Mouse (Mus musculus): Measurements from ENCODE around the gene Btnl9. TPM values are rescaled to one million over a fixed set of nuclear protein-coding genes. Genes with fewer than 3 reads are reported as not detected.

The Btnl9 gene
- polyA plus RNA-seq, 1 experiment from 2014 or later: 0.17 TPM

DNA sequence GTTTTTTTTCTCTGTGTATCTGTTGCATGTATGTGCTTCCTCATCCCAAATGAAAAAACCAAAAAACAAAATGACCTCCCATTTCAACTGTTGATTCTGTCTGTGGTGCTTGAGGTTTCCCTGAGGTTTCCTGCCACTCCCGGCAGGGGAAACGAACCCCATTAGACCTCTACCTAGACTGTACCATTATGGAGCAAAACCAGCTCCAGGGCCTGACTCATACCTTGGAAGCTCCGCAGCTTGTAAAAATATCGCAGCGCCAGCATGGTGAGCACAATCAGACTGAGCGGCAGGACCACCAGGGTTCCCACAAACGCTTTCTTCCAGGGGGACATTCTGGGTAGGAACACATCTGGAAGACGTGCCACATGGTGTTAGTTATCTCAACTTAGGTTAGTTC, 11.6 kb downstream of the Btnl9 start:
- Histone ChIP-seq H3K4me1 (no peaks in the 10 kb centered on the region), H3K9me3 (replicated peaks) (no peaks in the 10 kb centered on the region), H3K36me3 (no peaks in the 10 kb centered on the region), H3K4me2 (no peak overlapping the region), H3K27ac (replicated peaks) (no peak overlapping the region), H3K27me3 (replicated peaks) (no peaks in the 10 kb centered on the region), H3K4me3 (replicated peaks) (no peak overlapping the region), H3K9ac (replicated peaks) (no peak overlapping the region)
- ATAC-seq (ENCODE audit: low FRiP score): no peak
- 90% methylated on average over 8 of the region's 8 CpGs for WGBS

DNA sequence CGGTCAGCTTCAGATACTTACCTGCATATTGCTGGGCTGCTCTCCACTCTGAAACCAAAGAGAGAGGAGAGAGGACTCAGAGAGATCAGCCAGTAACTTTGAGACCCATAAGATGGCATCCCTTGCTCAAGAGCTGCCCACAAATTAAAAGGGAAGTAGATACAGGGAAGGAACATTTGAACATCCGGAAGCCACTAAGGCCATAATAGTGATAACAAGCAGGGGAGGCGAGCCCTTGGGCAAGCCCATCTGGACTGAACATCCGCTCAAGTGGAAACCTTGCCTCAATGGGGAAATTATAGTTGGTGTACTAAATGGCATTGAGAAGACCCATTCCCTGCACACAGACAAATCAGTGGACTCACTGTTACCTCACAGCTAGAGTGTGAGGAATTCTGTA, 16.4 kb downstream of the Btnl9 start:
- WGBS: 89% methylated on average over 4 of the region's 4 CpGs
- Histone ChIP-seq H3K4me3 (replicated peaks) (no peak overlapping the region), H3K4me2 (no peak overlapping the region), H3K36me3 (no peaks in the 10 kb centered on the region), H3K4me1 (peaks cover 8% of the 10 kb centered on the region), H3K27ac (replicated peaks) (no peak overlapping the region), H3K9me3 (replicated peaks) (peaks cover 4% of the 10 kb centered on the region; the same call in 1 of the 2 replicates), H3K27me3 (replicated peaks) (peaks cover 19% of the 10 kb centered on the region), H3K9ac (replicated peaks) (no peak overlapping the region)
- ATAC-seq (ENCODE audit: low FRiP score): no peak

GRCm38 (mm10) chr11:49168839-49169611, 17.9 kb downstream of the Btnl9 start:
- ATAC-seq (ENCODE audit: low FRiP score): peak; percentile 86
- WGBS: 5% methylated on average over 49 of the region's 50 CpGs
- H3K9me3 ChIP-seq (replicated peaks): peaks cover 5% of the 10 kb centered on the region; the same call in 1 of the 2 replicates
- peak overlapping the region; percentile 27; the same call in 1 of the 2 replicates for H3K9ac ChIP-seq (replicated peaks)
- H3K27me3 ChIP-seq (replicated peaks): peaks cover 19% of the 10 kb centered on the region
- no peak overlapping the region for H3K27ac ChIP-seq (replicated peaks)
- peak overlapping the region; percentile 46 for H3K4me3 ChIP-seq (replicated peaks)
- H3K4me2 ChIP-seq: peak overlapping the region; percentile 73
- no peaks in the 10 kb centered on the region for H3K36me3 ChIP-seq
- peaks cover 8% of the 10 kb centered on the region for H3K4me1 ChIP-seq

GRCm38 (mm10) chr11:49156821-49157814, 29.8 kb downstream of the Btnl9 start:
- Histone ChIP-seq H3K27me3 (replicated peaks) (no peaks in the 10 kb centered on the region), H3K4me1 (no peaks in the 10 kb centered on the region), H3K4me2 (no peak overlapping the region), H3K4me3 (replicated peaks) (no peak overlapping the region), H3K9ac (replicated peaks) (no peak overlapping the region), H3K27ac (replicated peaks) (no peak overlapping the region), H3K9me3 (replicated peaks) (no peaks in the 10 kb centered on the region), H3K36me3 (no peaks in the 10 kb centered on the region)
- no peak for ATAC-seq (ENCODE audit: low FRiP score)
- WGBS: 87% methylated on average over 2 of the region's 2 CpGs

DNA sequence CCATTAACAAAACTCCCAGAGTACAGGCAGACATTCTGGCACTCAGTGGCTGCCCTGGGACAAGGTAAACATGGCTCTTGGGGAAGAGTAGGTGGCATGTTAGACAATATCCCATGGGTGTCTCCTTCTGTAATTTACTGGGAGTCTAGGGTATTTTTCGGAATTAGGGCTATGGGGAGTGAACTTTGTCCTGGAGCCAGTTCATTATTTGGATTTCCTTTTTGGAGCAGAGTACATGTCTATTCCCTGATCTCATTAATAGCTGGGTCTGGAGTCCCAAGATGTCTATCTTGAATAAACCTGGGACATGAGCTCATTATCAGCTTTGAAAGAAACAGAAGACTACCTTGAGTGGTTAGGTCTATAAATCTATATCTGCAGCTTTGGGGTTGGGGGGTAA, 32.9 kb downstream of the Btnl9 start, which contains the start of gene Olfr1394:
Olfr1394 (plus strand) TSS at position 301 of the 400 bp plus-strand sequence.
- Histone ChIP-seq H3K9me3 (replicated peaks) (no peaks in the 10 kb centered on the region), H3K4me2 (no peak within 1 kb of the TSS), H3K36me3 (no peaks in the 10 kb centered on the region), H3K27ac (replicated peaks) (no peak within 1 kb of the TSS), H3K9ac (replicated peaks) (no peak within 1 kb of the TSS), H3K4me1 (no peaks in the 10 kb centered on the region), H3K4me3 (replicated peaks) (no peak within 1 kb of the TSS), H3K27me3 (replicated peaks) (no peaks in the 10 kb centered on the region)
- ATAC-seq (ENCODE audit: low FRiP score): no peak
- WGBS: 88% methylated on average over 1 of the region's 1 CpGs

- Histone ChIP-seq H3K4me1 (no peaks in the 10 kb centered on the region), H3K27ac (replicated peaks) (no peak within 1 kb of the TSS), H3K4me3 (replicated peaks) (no peak within 1 kb of the TSS), H3K9ac (replicated peaks) (no peak within 1 kb of the TSS), H3K4me2 (no peak within 1 kb of the TSS), H3K36me3 (no peaks in the 10 kb centered on the region), H3K27me3 (replicated peaks) (no peaks in the 10 kb centered on the region), H3K9me3 (replicated peaks) (no peaks in the 10 kb centered on the region)
- WGBS: 91% methylated on average over 6 of the region's 6 CpGs
- ATAC-seq (ENCODE audit: low FRiP score): no peak
Observed at GRCm38 (mm10) chr11:49141974-49142373, 45.0 kb downstream of the Btnl9 start, which contains the start of gene Olfr1395. TSS of gene Olfr1395 (plus strand) at chr11:49142274.

GRCm38 (mm10) chr11:49124169-49124568, 62.8 kb downstream of the Btnl9 start:
- Histone ChIP-seq H3K9ac (replicated peaks) (no peak overlapping the region), H3K4me3 (replicated peaks) (no peak overlapping the region), H3K27ac (replicated peaks) (no peak overlapping the region), H3K27me3 (replicated peaks) (no peaks in the 10 kb centered on the region), H3K36me3 (no peaks in the 10 kb centered on the region), H3K4me2 (no peak overlapping the region), H3K9me3 (replicated peaks) (no peaks in the 10 kb centered on the region), H3K4me1 (no peaks in the 10 kb centered on the region)
- ATAC-seq (ENCODE audit: low FRiP score): no peak
- 89% methylated on average over 2 of the region's 2 CpGs for WGBS

DNA sequence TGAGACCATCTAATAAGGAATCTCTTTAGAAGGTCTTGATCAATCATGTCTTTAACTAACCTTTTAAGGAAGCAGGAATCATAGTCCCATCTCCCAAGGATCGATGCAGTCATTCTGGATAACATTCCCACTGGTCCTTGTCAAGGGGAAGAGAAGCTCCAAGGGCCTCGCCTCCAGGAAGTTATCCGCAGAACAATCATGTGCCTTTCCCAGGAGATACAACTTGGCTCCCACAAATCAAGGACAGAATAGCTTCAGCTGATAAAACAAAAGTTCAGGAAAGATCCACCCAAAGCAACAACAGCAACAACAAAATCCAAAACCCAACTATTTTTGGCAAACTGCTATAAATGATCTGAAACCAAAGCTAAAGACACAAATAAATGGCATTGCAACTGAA, 67.3 kb downstream of the Btnl9 start:
- WGBS: 87% methylated on average over 3 of the region's 3 CpGs
- no peaks in the 10 kb centered on the region for H3K4me1 ChIP-seq
- ATAC-seq (ENCODE audit: low FRiP score): no peak
- no peak overlapping the region for H3K27ac ChIP-seq (replicated peaks)
- no peak overlapping the region for H3K9ac ChIP-seq (replicated peaks)
- H3K36me3 ChIP-seq: no peaks in the 10 kb centered on the region
- H3K4me3 ChIP-seq (replicated peaks): no peak overlapping the region
- no peaks in the 10 kb centered on the region for H3K27me3 ChIP-seq (replicated peaks)
- H3K9me3 ChIP-seq (replicated peaks): no peaks in the 10 kb centered on the region
- H3K4me2 ChIP-seq: no peak overlapping the region

Other genes starting within 250 kb of the Btnl9 start
- 2.2 and 3.4 TPM in 2 replicates for gene Psme2b, start 241.0 kb downstream of the Btnl9 start, polyA plus RNA-seq (2015; fragmentation: Nextera tagmentation; extraction: Ambion mirVana)
- not detected in 2 replicates for gene Olfr56, start 208.3 kb downstream of the Btnl9 start, polyA plus RNA-seq (2015; fragmentation: Nextera tagmentation; extraction: Ambion mirVana)
- gene 9930111J21Rik1, start 207.8 kb downstream of the Btnl9 start, polyA plus RNA-seq (2015; fragmentation: Nextera tagmentation; extraction: Ambion mirVana): 0.24 and 0.88 TPM in 2 replicates
- gene Gm12185, start 194.9 kb downstream of the Btnl9 start, polyA plus RNA-seq (2015; fragmentation: Nextera tagmentation; extraction: Ambion mirVana): 0.10 TPM in 1 of 2 replicates, not detected in the other
- gene Tgtp1, start 193.0 kb downstream of the Btnl9 start, polyA plus RNA-seq (2015; fragmentation: Nextera tagmentation; extraction: Ambion mirVana): 7.9 TPM in 1 of 2 replicates, not detected in the other
- 0.36 and 0.64 TPM in 2 replicates for gene 9930111J21Rik2, start 135.9 kb downstream of the Btnl9 start, polyA plus RNA-seq (2015; fragmentation: Nextera tagmentation; extraction: Ambion mirVana)
- 0.14 and 8.5 TPM in 2 replicates for gene Tgtp2, start 123.0 kb downstream of the Btnl9 start, polyA plus RNA-seq (2015; fragmentation: Nextera tagmentation; extraction: Ambion mirVana)
- 0.64 and 6.6 TPM in 2 replicates for gene Ifi47, start 110.6 kb downstream of the Btnl9 start, polyA plus RNA-seq (2015; fragmentation: Nextera tagmentation; extraction: Ambion mirVana)
- not detected in 2 replicates for gene Olfr1396, start 72.3 kb downstream of the Btnl9 start, polyA plus RNA-seq (2015; fragmentation: Nextera tagmentation; extraction: Ambion mirVana)
- gene Olfr1395, start 44.9 kb downstream of the Btnl9 start, polyA plus RNA-seq (2015; fragmentation: Nextera tagmentation; extraction: Ambion mirVana): not detected in 2 replicates
- gene Olfr1394, start 32.8 kb downstream of the Btnl9 start, polyA plus RNA-seq (2015; fragmentation: Nextera tagmentation; extraction: Ambion mirVana): not detected in 2 replicates
- 33.6 and 38.2 TPM in 2 replicates for gene Zfp62, start 16.1 kb upstream of the Btnl9 start, polyA plus RNA-seq (2015; fragmentation: Nextera tagmentation; extraction: Ambion mirVana)
- gene Mgat1, start 57.0 kb upstream of the Btnl9 start, polyA plus RNA-seq (2015; fragmentation: Nextera tagmentation; extraction: Ambion mirVana): 34.0 and 46.2 TPM in 2 replicates
- gene Olfr1393, start 91.1 kb upstream of the Btnl9 start, polyA plus RNA-seq (2015; fragmentation: Nextera tagmentation; extraction: Ambion mirVana): not detected in 2 replicates
- gene Olfr1392, start 98.1 kb upstream of the Btnl9 start, polyA plus RNA-seq (2015; fragmentation: Nextera tagmentation; extraction: Ambion mirVana): not detected in 2 replicates
- not detected in 2 replicates for gene Olfr10, start 117.6 kb upstream of the Btnl9 start, polyA plus RNA-seq (2015; fragmentation: Nextera tagmentation; extraction: Ambion mirVana)
- gene Olfr1391, start 135.6 kb upstream of the Btnl9 start, polyA plus RNA-seq (2015; fragmentation: Nextera tagmentation; extraction: Ambion mirVana): not detected in 2 replicates
- not detected in 2 replicates for gene Olfr1390, start 148.0 kb upstream of the Btnl9 start, polyA plus RNA-seq (2015; fragmentation: Nextera tagmentation; extraction: Ambion mirVana)
- gene Olfr1389, start 235.9 kb upstream of the Btnl9 start, polyA plus RNA-seq (2015; fragmentation: Nextera tagmentation; extraction: Ambion mirVana): not detected in 2 replicates
- gene Olfr1388, start 249.5 kb upstream of the Btnl9 start, polyA plus RNA-seq (2015; fragmentation: Nextera tagmentation; extraction: Ambion mirVana): not detected in 2 replicates